ENCODE assay signal across 8 mouse cellular contexts in the genomic region with DNA sequence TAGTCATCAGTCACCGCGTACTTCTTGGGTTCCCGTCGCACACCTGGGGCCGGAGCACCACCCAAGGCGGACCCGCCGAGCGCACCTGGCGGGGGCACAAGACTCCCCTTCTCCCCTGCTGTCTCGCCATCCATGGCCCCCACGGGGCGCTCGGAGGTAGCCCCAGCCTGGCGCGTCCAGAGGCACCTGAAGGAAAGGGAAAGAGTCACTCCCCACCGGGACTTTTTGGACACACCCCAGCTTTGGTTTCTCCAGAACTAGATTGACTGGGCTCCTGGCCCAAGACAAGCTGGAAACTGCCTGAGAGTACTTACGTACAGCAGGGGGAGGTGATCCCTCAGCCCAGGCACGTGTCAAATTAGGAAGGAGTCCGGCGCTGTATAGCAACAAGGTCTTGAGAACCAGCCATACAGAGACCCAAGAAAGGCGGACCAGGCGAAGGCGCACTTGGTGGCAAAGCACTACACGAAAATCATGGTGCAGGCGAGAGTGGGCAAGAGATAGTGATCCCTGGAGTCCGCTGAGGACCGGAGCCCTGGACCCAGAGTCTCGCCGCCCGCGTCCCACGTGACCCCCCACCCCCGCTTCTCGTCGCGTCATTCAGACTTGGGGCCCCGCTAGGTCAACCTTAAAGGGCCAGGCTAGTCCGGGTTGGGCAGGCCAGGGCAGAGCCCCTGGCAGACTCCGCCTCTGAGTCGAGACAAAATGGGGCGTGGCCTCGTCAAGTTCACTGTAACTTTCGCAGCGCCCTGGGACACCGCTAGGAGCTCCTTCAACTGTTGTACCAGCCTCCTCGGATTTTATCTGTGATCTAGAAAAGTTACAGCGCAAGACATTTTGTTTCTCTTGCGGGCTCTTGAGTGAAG. TPM values are rescaled to one million over a fixed set of nuclear protein-coding genes. Genes with fewer than 3 reads are reported as not detected.
DNase-seq lines count a peak whose midpoint lies in the region; ATAC-seq lines count a peak whose summit lies in the region.

A gene (minus strand): TSS at position 667 of the 866 bp plus-strand sequence.

- peaks cover 4% of the 10 kb centered on the region; the same call in 1 of the 2 replicates for H3K27me3 ChIP-seq in intestine, embryonic 16.5 days (replicated peaks; ENCODE audit: control insufficient read depth, insufficient read depth, low read length)
- peaks cover 12% of the 10 kb centered on the region; the same call in 1 of the 2 replicates for H3K27me3 ChIP-seq in limb, embryonic 15.5 days
- H3K27me3 ChIP-seq in midbrain, embryonic 16.5 days (ENCODE audit: control insufficient read depth, insufficient read depth, low read depth, low read length) = peaks cover 10% of the 10 kb centered on the region

- peak within 1 kb of the TSS; percentile 66 for H3K4me3 ChIP-seq in intestine, embryonic 16.5 days (ENCODE audit: low read length)
- H3K4me3 ChIP-seq in limb, embryonic 15.5 days = peak within 1 kb of the TSS; percentile 52
- peak within 1 kb of the TSS; percentile 39 for H3K4me3 ChIP-seq in midbrain, embryonic 16.5 days (ENCODE audit: low read depth, low read length)

- no peaks in the 10 kb centered on the region for H3K36me3 ChIP-seq in intestine, embryonic 16.5 days (ENCODE audit: control insufficient read depth, insufficient read depth, low read length)
- no peaks in the 10 kb centered on the region for H3K36me3 ChIP-seq in limb, embryonic 15.5 days
- no peaks in the 10 kb centered on the region for H3K36me3 ChIP-seq in midbrain, embryonic 16.5 days (ENCODE audit: control insufficient read depth, insufficient read depth, low read length)

- peak; percentile 90 for ATAC-seq in intestine, embryonic 16.5 days
- peak; percentile 75 for ATAC-seq in limb, embryonic 15.5 days (ENCODE audit: insufficient number of reproducible peaks, low FRiP score, low TSS enrichment, low read depth)
- peak; percentile 47; the same call in 1 of the 2 replicates for ATAC-seq in midbrain, embryonic 16.5 days

- peak; percentile 55 for DNase-seq in right cerebral cortex, adult 18-20 months
- DNase-seq in right cerebral cortex, postnatal 36 days (ENCODE audit: low spot score in 2 of 2) = no peak
- peak; percentile 84 for DNase-seq in embryo, embryonic 9.5 days (ENCODE audit: extremely low spot score)
- DNase-seq in gonadal fat pad, adult 2 months (ENCODE audit: low read depth) = peak; percentile 79
- DNase-seq in spleen, postnatal 4 days (ENCODE audit: low spot score in 2 of 2) = peak; percentile 89 to 92

- peak within 1 kb of the TSS; percentile 82 for H3K9ac ChIP-seq in intestine, embryonic 16.5 days (ENCODE audit: low read depth, low read length)
- peak within 1 kb of the TSS; percentile 21; the same call in 1 of the 2 replicates for H3K9ac ChIP-seq in limb, embryonic 15.5 days
- H3K9ac ChIP-seq in midbrain, embryonic 16.5 days (ENCODE audit: low read depth, low read length) = peak within 1 kb of the TSS; percentile 58

- WGBS in intestine, embryonic 16.5 days = 2% methylated on average over 49 of the region's 49 CpGs
- under 1% methylated on average over 48 of the region's 49 CpGs for WGBS in limb, embryonic 15.5 days
- WGBS in midbrain, embryonic 16.5 days = 3% methylated on average over 49 of the region's 49 CpGs

- H3K4me2 ChIP-seq in intestine, embryonic 16.5 days (ENCODE audit: low read depth, low read length) = peak within 1 kb of the TSS; percentile 64
- H3K4me2 ChIP-seq in limb, embryonic 15.5 days = peak within 1 kb of the TSS; percentile 95
- peak within 1 kb of the TSS; percentile 83 for H3K4me2 ChIP-seq in midbrain, embryonic 16.5 days (ENCODE audit: low read length)

- no peaks in the 10 kb centered on the region for H3K9me3 ChIP-seq in intestine, embryonic 16.5 days (ENCODE audit: control insufficient read depth, low read length)
- H3K9me3 ChIP-seq in limb, embryonic 15.5 days = no peaks in the 10 kb centered on the region
- H3K9me3 ChIP-seq in midbrain, embryonic 16.5 days (replicated peaks; ENCODE audit: control insufficient read depth, low read length, poor library complexity, severe bottlenecking) = no peaks in the 10 kb centered on the region

- peak within 1 kb of the TSS; percentile 83 for H3K27ac ChIP-seq in intestine, embryonic 16.5 days (ENCODE audit: low read length)
- peak within 1 kb of the TSS; percentile 77 for H3K27ac ChIP-seq in limb, embryonic 15.5 days
- no peak within 1 kb of the TSS for H3K27ac ChIP-seq in midbrain, embryonic 16.5 days (ENCODE audit: low read length)

- H3K4me1 ChIP-seq in intestine, embryonic 16.5 days (ENCODE audit: control insufficient read depth, insufficient read depth, low read length) = peaks cover 4% of the 10 kb centered on the region; the same call in 1 of the 2 replicates
- H3K4me1 ChIP-seq in limb, embryonic 15.5 days = peaks cover 21% of the 10 kb centered on the region
- H3K4me1 ChIP-seq in midbrain, embryonic 16.5 days (ENCODE audit: control insufficient read depth, insufficient read depth, low read length) = peaks cover 8% of the 10 kb centered on the region

RNA-seq across cellular contexts. Expression of the gene that starts here (rescaled TPM):
- polyA plus RNA-seq in gonadal fat pad, adult 2 months (2012; rRNA removed) = 11.1 and 12.8 TPM in 2 replicates
- polyA plus RNA-seq in intestine, embryonic 16.5 days (2015; fragmentation: Nextera tagmentation; extraction: Ambion mirVana) = 41.1 and 47.6 TPM in 2 replicates
- 24.2 and 24.7 TPM in 2 replicates for polyA plus RNA-seq in limb, embryonic 15.5 days (2015; fragmentation: Nextera tagmentation; extraction: Ambion mirVana)
- 1.5 and 1.9 TPM in 2 replicates for polyA plus RNA-seq in midbrain, embryonic 16.5 days (2015; fragmentation: Nextera tagmentation; extraction: Ambion mirVana)

Comparison
In these comparisons a context has a peak if more than half of its experiments do, and no peak if none do; other contexts are left out.
1. DNase-seq: peak in right cerebral cortex, adult 18-20 months (single experiment), embryo, embryonic 9.5 days (single experiment), gonadal fat pad, adult 2 months (single experiment) and spleen, postnatal 4 days (2 of 2); none in right cerebral cortex, postnatal 36 days (0 of 2).
2. H3K9ac ChIP-seq: peak in every context shown above with its lines; median percentile 82 in intestine, embryonic 16.5 days; 58 in midbrain, embryonic 16.5 days; 21 in limb, embryonic 15.5 days.
3. Peak in every context shown above with its lines, with median percentiles within 50 percentile points of each other: ATAC-seq, H3K4me2 ChIP-seq and H3K4me3 ChIP-seq.